Mouse (Mus musculus) lung, embryonic 14.5 days (tissue): ENCODE measurements at regions not wholly inside any gene's neighbourhood (a gene's known extent, or its start where the extent isn't known, plus 50 kb on each side); places are given as distances from the start of the nearest gene placed in this dataset.

ENCODE experiments used
- ATAC-seq: fragments of 200-750 bp; cut with Nextera tagmentation; 2 replicates; pipeline ENCODE4 v1.8.0; 2017; ENCODE audit warnings: mild to moderate bottlenecking, moderate TSS enrichment, moderate library complexity; ENCODE audit not compliant: insufficient read depth
- DNase-seq: peaks from one replicate; pipeline ENCODE4 v3.0.0-alpha.2; 2015
- H3K27ac ChIP-seq: fragments of 300-500 bp; sonication (generic); 2 replicates; pipeline ENCODE4 v1.5.1; 2014; ENCODE audit warnings: low read depth, mild to moderate bottlenecking, moderate library complexity
- H3K27me3 ChIP-seq: fragments of 300-500 bp; sonication (generic); 2 replicates; pipeline ENCODE4 v1.6.1; 2014; ENCODE audit warnings: low read length, control low read depth; ENCODE audit not compliant: insufficient read depth
- H3K36me3 ChIP-seq: fragments of 300-500 bp; sonication (generic); 2 replicates; pipeline ENCODE4 v1.6.1; 2014; ENCODE audit warnings: control low read depth; ENCODE audit not compliant: insufficient read depth
- H3K4me1 ChIP-seq: fragments of 300-500 bp; sonication (generic); 2 replicates; pipeline ENCODE4 v1.6.1; 2014; ENCODE audit warnings: antibody characterized with exemption, control low read depth; ENCODE audit not compliant: insufficient read depth
- H3K4me2 ChIP-seq: fragments of 300-500 bp; sonication (generic); 2 replicates; pipeline ENCODE4 v1.6.1; 2014; ENCODE audit warnings: mild to moderate bottlenecking
- H3K4me3 ChIP-seq: fragments of 300-500 bp; sonication (generic); 2 replicates; pipeline ENCODE4 v1.5.1; 2014; ENCODE audit warnings: low read depth, low read length
- H3K9ac ChIP-seq: fragments of 300-500 bp; sonication (generic); 2 replicates; pipeline ENCODE4 v1.6.1; 2014
- H3K9me3 ChIP-seq: fragments of 300-500 bp; sonication (generic); 2 replicates; pipeline ENCODE4 v1.6.1; 2016; ENCODE audit warnings: low read depth, low read length, control low read depth
- CTCF ChIP-seq: IDR thresholded peaks from 2 replicates; pipeline ENCODE4 v1.5.1; 2016; ENCODE audit warnings: antibody characterized with exemption, low read depth
- WGBS: fragments of 180-500 bp; shearing (Covaris S2); extraction: QIAGEN DNeasy Blood & Tissue Kit; methylation state at CpG from one replicate; pipeline ENCODE4 v1.1.7; 2014; 5-methylcytosine and 5-hydroxymethylcytosine counted together

- no peaks in the 10 kb centered on the region for H3K27me3 ChIP-seq
- H3K9me3 ChIP-seq: no peaks in the 10 kb centered on the region
- H3K27ac ChIP-seq: no peak overlapping the region
- TF ChIP-seq CTCF: no peak
- 86% methylated on average over 8 of the region's 8 CpGs for WGBS
- H3K4me1 ChIP-seq: no peaks in the 10 kb centered on the region
- no peak overlapping the region for H3K4me2 ChIP-seq
- DNase-seq (no peak), ATAC-seq (no peak)
- H3K9ac ChIP-seq: no peak overlapping the region
- no peak overlapping the region for H3K4me3 ChIP-seq
- no peaks in the 10 kb centered on the region for H3K36me3 ChIP-seq
Observed at GRCm38 (mm10) chr13:82308336-82308735, 525.5 kb downstream of the Cetn3 start.

- H3K9me3 ChIP-seq: no peaks in the 10 kb centered on the region
- no peaks in the 10 kb centered on the region for H3K36me3 ChIP-seq
- 0 out of 2 replicates have a peak, but pooled peaks cover 4% of the 10 kb centered on the region for H3K4me1 ChIP-seq
- no peak overlapping the region for H3K4me3 ChIP-seq
- H3K27me3 ChIP-seq: no peaks in the 10 kb centered on the region
- H3K27ac ChIP-seq: no peak overlapping the region; the same call in 1 of the 2 replicates
- no peak overlapping the region for H3K9ac ChIP-seq
- WGBS: 48% methylated on average over 5 of the region's 5 CpGs
- no peak overlapping the region for H3K4me2 ChIP-seq
- DNase-seq (no peak), ATAC-seq (0 out of 2 replicates have a peak, but pooled peaks have one; percentile 8)
- no peak for TF ChIP-seq CTCF
Observed at GRCm38 (mm10) chr13:82316573-82317202, 533.8 kb downstream of the Cetn3 start.

- Histone ChIP-seq H3K27me3 (no peaks in the 10 kb centered on the region), H3K4me3 (no peak overlapping the region), H3K36me3 (no peaks in the 10 kb centered on the region), H3K27ac (no peak overlapping the region; the same call in 1 of the 2 replicates), H3K9me3 (no peaks in the 10 kb centered on the region), H3K4me2 (no peak overlapping the region), H3K9ac (no peak overlapping the region), H3K4me1 (0 out of 2 replicates have a peak, but pooled peaks cover 4% of the 10 kb centered on the region)
- ATAC-seq (peak; percentile 95), DNase-seq (peak; percentile 83)
- WGBS: 56% methylated on average over 2 of the region's 2 CpGs
- TF ChIP-seq CTCF: no peak
Observed at GRCm38 (mm10) chr13:82317203-82317580, 534.3 kb downstream of the Cetn3 start.

- Histone ChIP-seq H3K4me3 (no peak overlapping the region), H3K36me3 (no peaks in the 10 kb centered on the region), H3K4me2 (no peak overlapping the region), H3K9me3 (no peaks in the 10 kb centered on the region), H3K27me3 (no peaks in the 10 kb centered on the region), H3K4me1 (0 out of 2 replicates have a peak, but pooled peaks cover 4% of the 10 kb centered on the region), H3K27ac (no peak overlapping the region), H3K9ac (no peak overlapping the region)
- ATAC-seq (no peak), DNase-seq (peak; percentile 9)
- 55% methylated on average over 3 of the region's 3 CpGs for WGBS
- TF ChIP-seq CTCF: no peak
Observed at GRCm38 (mm10) chr13:82318395-82318794, 535.5 kb downstream of the Cetn3 start.

GRCm38 (mm10) chr13:82354355-82354754, 571.5 kb downstream of the Cetn3 start:
- DNase-seq (no peak), ATAC-seq (no peak)
- Histone ChIP-seq H3K4me1 (no peaks in the 10 kb centered on the region), H3K4me2 (no peak overlapping the region), H3K36me3 (no peaks in the 10 kb centered on the region), H3K9ac (no peak overlapping the region), H3K27ac (no peak overlapping the region), H3K27me3 (no peaks in the 10 kb centered on the region), H3K9me3 (no peaks in the 10 kb centered on the region), H3K4me3 (no peak overlapping the region)
- WGBS: 86% methylated on average over 2 of the region's 2 CpGs
- no peak for TF ChIP-seq CTCF

- Histone ChIP-seq H3K27ac (no peak overlapping the region), H3K9me3 (no peaks in the 10 kb centered on the region), H3K36me3 (no peaks in the 10 kb centered on the region), H3K9ac (no peak overlapping the region), H3K4me2 (no peak overlapping the region), H3K27me3 (no peaks in the 10 kb centered on the region), H3K4me1 (no peaks in the 10 kb centered on the region), H3K4me3 (no peak overlapping the region)
- TF ChIP-seq CTCF: no peak
- no peak for ATAC-seq
- peak; percentile 1 for DNase-seq
Observed at GRCm38 (mm10) chr13:82355296-82355695, 572.4 kb downstream of the Cetn3 start.

- Histone ChIP-seq H3K9ac (no peak overlapping the region), H3K36me3 (no peaks in the 10 kb centered on the region), H3K27ac (no peak overlapping the region), H3K27me3 (no peaks in the 10 kb centered on the region), H3K4me3 (no peak overlapping the region), H3K9me3 (no peaks in the 10 kb centered on the region), H3K4me2 (no peak overlapping the region), H3K4me1 (no peaks in the 10 kb centered on the region)
- ATAC-seq (peak; percentile 54; the same call in 1 of the 2 replicates), DNase-seq (peak; percentile 65)
- WGBS: 77% methylated on average over 1 of the region's 1 CpGs
- TF ChIP-seq CTCF: no peak
Observed at GRCm38 (mm10) chr13:82359442-82359841, 576.6 kb downstream of the Cetn3 start.
